In genomic region chr12:83052391-83052790, GRCm38 (mm10) we compare ENCODE assay signal across 18 mouse cellular contexts.
"Had no signal": no experiment of that assay in that cellular context is flagged by ENCODE, and none has a peak within 500 bp of the region (broad histone marks: within the 10 kb centered on the region; RNA-seq: fewer than 3 reads in every experiment).

No protein-coding gene starts in this region.

- H3K4me3 ChIP-seq: liver, embryonic 13.5 days; midbrain, embryonic 12.5 days; midbrain, embryonic 15.5 days; neural tube, embryonic 12.5 days; neural tube, embryonic 15.5 days had no signal

- H3K36me3 ChIP-seq: liver, embryonic 13.5 days; midbrain, embryonic 12.5 days; midbrain, embryonic 15.5 days; neural tube, embryonic 12.5 days; neural tube, embryonic 15.5 days had no signal

- H3K4me1 ChIP-seq: midbrain, embryonic 12.5 days; midbrain, embryonic 15.5 days; neural tube, embryonic 12.5 days had no signal

- DNase-seq: kidney, adult 2 months; liver, embryonic 13.5 days; lung, adult 2 months; right cerebral cortex, adult 18-20 months; right cerebral cortex, postnatal 14 days; right cerebral cortex, postnatal 4 days; thymus, adult 2 months; thymus, postnatal 14 days; thymus, postnatal 4 days had no signal

- H3K27ac ChIP-seq: kidney, postnatal 0 days; liver, embryonic 13.5 days; macrophage; midbrain, embryonic 12.5 days; midbrain, embryonic 15.5 days; neural tube, embryonic 12.5 days; neural tube, embryonic 15.5 days; stomach, postnatal 0 days had no signal

- H3K9ac ChIP-seq: liver, embryonic 13.5 days; midbrain, embryonic 12.5 days; midbrain, embryonic 15.5 days; neural tube, embryonic 12.5 days; neural tube, embryonic 15.5 days had no signal

- H3K27me3 ChIP-seq: liver, embryonic 13.5 days; midbrain, embryonic 12.5 days; midbrain, embryonic 15.5 days; neural tube, embryonic 12.5 days; neural tube, embryonic 15.5 days had no signal

- ATAC-seq: inflammation-experienced regulatory T-cells, adult 6 months; intestine, embryonic 16.5 days; midbrain, embryonic 15.5 days had no signal

- H3K9me3 ChIP-seq: midbrain, embryonic 15.5 days; neural tube, embryonic 15.5 days had no signal

- H3K4me2 ChIP-seq: liver, embryonic 13.5 days; midbrain, embryonic 12.5 days; midbrain, embryonic 15.5 days; neural tube, embryonic 12.5 days; neural tube, embryonic 15.5 days had no signal
